Mouse (Mus musculus) neural tube, embryonic 11.5 days (tissue): ENCODE data around the gene Nr6a1. TPM values are rescaled to one million over a fixed set of nuclear protein-coding genes. Genes with fewer than 3 reads are reported as not detected.

Source experiments
- ATAC-seq: fragments of 200-750 bp; cut with Nextera tagmentation; 2 replicates; pipeline ENCODE4 v1.8.0; 2017; ENCODE audit warnings: moderate number of reproducible peaks, mild to moderate bottlenecking, moderate TSS enrichment, moderate library complexity; ENCODE audit not compliant: insufficient read depth, low FRiP score, low TSS enrichment
- DNase-seq: peaks from one replicate; pipeline ENCODE4 v3.0.0-alpha.2; 2015; ENCODE audit warnings: low spot score
- H3K27ac ChIP-seq: fragments of 300-500 bp; sonication (generic); 2 replicates; pipeline ENCODE4 v1.5.1; 2014; ENCODE audit warnings: low read depth, mild to moderate bottlenecking, low read length
- H3K27me3 ChIP-seq: fragments of 300-500 bp; sonication (generic); 2 replicates; pipeline ENCODE4 v1.6.1; 2014; ENCODE audit warnings: mild to moderate bottlenecking, low read length, mixed read lengths; ENCODE audit not compliant: control insufficient read depth, insufficient read depth
- H3K36me3 ChIP-seq: fragments of 300-500 bp; sonication (generic); 2 replicates; pipeline ENCODE4 v1.6.1; 2014; ENCODE audit warnings: mild to moderate bottlenecking, low read length, moderate library complexity, mixed read lengths; ENCODE audit not compliant: control insufficient read depth, insufficient read depth
- H3K4me1 ChIP-seq: fragments of 300-500 bp; sonication (generic); 2 replicates; pipeline ENCODE4 v1.6.1; 2014; ENCODE audit warnings: low read length, mixed read lengths; ENCODE audit not compliant: control insufficient read depth, insufficient read depth
- H3K4me2 ChIP-seq: fragments of 300-500 bp; sonication (generic); 2 replicates; pipeline ENCODE4 v1.6.1; 2014; ENCODE audit warnings: low read depth, mild to moderate bottlenecking, moderate library complexity
- H3K4me3 ChIP-seq: fragments of 300-500 bp; sonication (generic); 2 replicates; pipeline ENCODE4 v1.5.1; 2014; ENCODE audit warnings: low read depth, low read length
- H3K9ac ChIP-seq: fragments of 300-500 bp; sonication (generic); 2 replicates; pipeline ENCODE4 v1.6.1; 2014; ENCODE audit warnings: mild to moderate bottlenecking, low read length
- H3K9me3 ChIP-seq: fragments of 300-500 bp; sonication (generic); 2 replicates; pipeline ENCODE4 v1.6.1; 2016; ENCODE audit warnings: low read length; ENCODE audit not compliant: control insufficient read depth
- WGBS: fragments of 180-500 bp; shearing (Covaris S2); extraction: QIAGEN DNeasy Blood & Tissue Kit; methylation state at CpG from one replicate; pipeline ENCODE4 v1.1.7; 2014; 5-methylcytosine and 5-hydroxymethylcytosine counted together
- microRNA-seq: library from miRNA; unstranded; fragments of <30 nt; microRNA quantifications from one replicate; pipeline ENCODE4, GENCODE M21; 2016
- polyA plus RNA-seq: library from polyadenylated mRNA; unstranded; fragments of >200 nt; fragmentation: Nextera tagmentation; extraction: Ambion mirVana; gene quantifications from 2 replicates; pipeline ENCODE4 v1.2.1, GENCODE M21; 2014

The Nr6a1 gene
- polyA plus RNA-seq, 1 experiment from 2014 or later: 6.4 TPM

GRCm38 (mm10) chr2:38683083-38683482, 244.4 kb downstream of the Nr6a1 start:
- H3K9ac ChIP-seq: no peak overlapping the region
- no peak overlapping the region for H3K4me2 ChIP-seq
- no peak for DNase-seq
- no peaks in the 10 kb centered on the region for H3K4me1 ChIP-seq
- H3K9me3 ChIP-seq: no peaks in the 10 kb centered on the region
- H3K36me3 ChIP-seq: no peaks in the 10 kb centered on the region
- ATAC-seq: no peak
- WGBS: 88% methylated on average over 5 of the region's 5 CpGs
- no peak overlapping the region for H3K4me3 ChIP-seq
- no peak overlapping the region for H3K27ac ChIP-seq
- no peaks in the 10 kb centered on the region for H3K27me3 ChIP-seq

DNA sequence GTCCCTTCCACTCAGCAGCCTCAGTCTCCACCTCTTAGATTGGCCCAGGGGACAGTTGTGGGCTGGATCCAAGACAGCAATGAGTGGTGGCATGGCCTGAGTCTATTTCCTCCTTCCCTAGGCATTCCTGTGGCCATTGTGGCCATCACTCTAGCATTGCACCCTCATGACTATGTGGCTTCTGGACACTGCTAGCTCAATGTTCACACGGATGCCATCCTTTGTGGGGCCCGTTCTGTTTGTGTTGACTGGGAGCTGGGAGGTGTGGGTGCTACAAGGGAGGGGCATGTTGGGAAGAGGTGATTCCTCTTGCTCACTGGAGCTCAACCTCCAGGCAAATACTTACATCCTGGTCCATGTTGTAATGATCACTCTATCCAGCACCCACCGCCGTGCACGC, 245.3 kb downstream of the Nr6a1 start:
- DNase-seq (no peak), ATAC-seq (no peak)
- H3K4me1 ChIP-seq: no peaks in the 10 kb centered on the region
- H3K36me3 ChIP-seq: no peaks in the 10 kb centered on the region
- H3K9ac ChIP-seq: no peak overlapping the region
- H3K4me2 ChIP-seq: no peak overlapping the region
- H3K9me3 ChIP-seq: no peaks in the 10 kb centered on the region
- H3K27me3 ChIP-seq: no peaks in the 10 kb centered on the region
- no peak overlapping the region for H3K27ac ChIP-seq
- WGBS: 94% methylated on average over 5 of the region's 5 CpGs
- no peak overlapping the region for H3K4me3 ChIP-seq

GRCm38 (mm10) chr2:38678947-38679346, 248.5 kb downstream of the Nr6a1 start:
- ATAC-seq (no peak), DNase-seq (no peak)
- Histone ChIP-seq H3K4me2 (no peak overlapping the region), H3K9ac (no peak overlapping the region), H3K36me3 (no peaks in the 10 kb centered on the region), H3K27me3 (no peaks in the 10 kb centered on the region), H3K4me3 (no peak overlapping the region), H3K9me3 (no peaks in the 10 kb centered on the region), H3K4me1 (no peaks in the 10 kb centered on the region), H3K27ac (no peak overlapping the region)

DNA sequence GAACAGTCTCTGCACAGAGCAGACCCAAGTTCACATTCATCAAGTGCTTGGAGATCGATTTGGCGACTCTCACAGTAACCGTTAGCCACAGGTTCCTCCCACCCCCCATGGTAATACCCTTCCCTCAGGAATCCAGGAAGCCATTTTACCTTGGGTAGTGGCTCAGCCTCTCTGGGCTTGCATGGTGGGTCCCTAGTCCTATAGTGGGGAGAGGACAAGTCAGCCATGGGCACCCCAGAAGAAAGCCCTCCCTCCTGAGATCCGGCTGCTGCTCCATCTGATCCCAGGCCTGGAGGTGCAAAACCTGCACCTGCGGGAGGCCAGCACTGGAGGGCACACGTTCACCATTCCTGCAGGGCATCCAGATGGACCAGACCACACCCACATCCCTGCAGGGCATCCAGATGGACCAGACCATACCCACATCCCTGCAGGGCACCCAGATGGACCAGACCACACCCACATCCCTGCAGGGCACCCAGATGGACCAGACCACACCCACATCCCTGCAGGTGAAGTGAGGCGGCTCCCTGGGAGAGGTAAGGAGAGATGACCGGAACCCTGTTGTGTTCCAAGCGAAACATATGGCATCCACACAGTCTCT, 252.0 kb downstream of the Nr6a1 start:
- no peaks in the 10 kb centered on the region for H3K36me3 ChIP-seq
- H3K4me2 ChIP-seq: no peak overlapping the region
- ATAC-seq (peak; percentile 53), DNase-seq (no peak)
- H3K27me3 ChIP-seq: no peaks in the 10 kb centered on the region
- no peak overlapping the region for H3K9ac ChIP-seq
- no peaks in the 10 kb centered on the region for H3K4me1 ChIP-seq
- no peak overlapping the region for H3K4me3 ChIP-seq
- no peaks in the 10 kb centered on the region for H3K9me3 ChIP-seq
- WGBS: 59% methylated on average over 9 of the region's 9 CpGs
- H3K27ac ChIP-seq: no peak overlapping the region

Small RNA genes lying within 50 kb of the gene (microRNA-seq; reads per million reads assigned to microRNA genes)
- gene Mir181a-2: 267 reads per million, percentile 63 among the genes with 10 or more reads in this experiment
- gene Mir181b-2: 2,687 reads per million, percentile 85 among the genes with 10 or more reads in this experiment

Other genes with a start within 250 kb of the Nr6a1 start
- gene Nr5a1, start 213.1 kb downstream of the Nr6a1 start, polyA plus RNA-seq: 0.08 and 0.11 TPM in 2 replicates
- gene Olfml2a, start 4.3 kb upstream of the Nr6a1 start, polyA plus RNA-seq: 2.4 and 3.1 TPM in 2 replicates
- 1.1 and 1.4 TPM in 2 replicates for gene Wdr38, start 69.8 kb upstream of the Nr6a1 start, polyA plus RNA-seq
- 131 and 133 TPM in 2 replicates for gene Arpc5l, start 77.7 kb upstream of the Nr6a1 start, polyA plus RNA-seq
- gene Rpl35, start 77.9 kb upstream of the Nr6a1 start, polyA plus RNA-seq: 909 and 937 TPM in 2 replicates
- 30.7 and 33.7 TPM in 2 replicates for gene Golga1, start 137.9 kb upstream of the Nr6a1 start, polyA plus RNA-seq